Mouse (Mus musculus) spleen, adult 2 months (tissue): ENCODE results near the gene Taf6l.

Experiments used
- CTCF ChIP-seq: fragments of 200-500 bp; IDR thresholded peaks from 2 replicates; pipeline ENCODE4 v1.5.1; 2011; ENCODE audit warnings: mild to moderate bottlenecking, inconsistent platforms; ENCODE audit not compliant: insufficient read depth, insufficient read length, insufficient replicate concordance; ENCODE audit errors: extremely low read depth
- POLR2A ChIP-seq: fragments of 200-500 bp; IDR thresholded peaks from 2 replicates; pipeline ENCODE4 v1.6.1; 2011; ENCODE audit warnings: low read depth, low read length, inconsistent platforms

- TF ChIP-seq CTCF (no peak), POLR2A (no peak)
Observed at GRCm38 (mm10) chr19:8726609-8727390, 59.4 kb downstream of the Taf6l start.
